Mouse (Mus musculus): Measurements from ENCODE around the gene Armh2. TPM values are rescaled to one million over a fixed set of nuclear protein-coding genes. Genes with fewer than 3 reads are reported as not detected.

Gene Armh2
- total and polyA plus RNA-seq, 3 experiments = 0.19 TPM; not detected in 2

Other genes starting within 250 kb of the Armh2 start
- gene Ripor2, start 159.0 kb upstream of the Armh2 start, total RNA-seq (2012; rRNA removed) = 13.5 and 13.9 TPM in 2 replicates
- 10 to 100 TPM in 1 of 2 experiments, not detected in 1; 18.5 TPM for gene Ripor2, start 159.0 kb upstream of the Armh2 start, polyA plus RNA-seq (2012; ENCODE audit: insufficient read depth in 1 of 2, insufficient read length in 2 of 2, low read depth in 1 of 2, low replicate concordance in 2 of 2, missing spikeins in 1 of 2)
- 119 and 127 TPM in 2 replicates for gene Gmnn, start 20.7 kb downstream of the Armh2 start, total RNA-seq (2012; rRNA removed)
- gene Gmnn, start 20.7 kb downstream of the Armh2 start, polyA plus RNA-seq (2012; ENCODE audit: insufficient read depth in 1 of 2, insufficient read length in 2 of 2, low read depth in 1 of 2, low replicate concordance in 2 of 2, missing spikeins in 1 of 2) = 100 to 1,000 TPM; 129 to 155 TPM
- gene BC005537, start 60.4 kb downstream of the Armh2 start, total RNA-seq (2012; rRNA removed) = 32.7 and 39.5 TPM in 2 replicates
- gene BC005537, start 60.4 kb downstream of the Armh2 start, polyA plus RNA-seq (2012; ENCODE audit: insufficient read depth in 1 of 2, insufficient read length in 2 of 2, low read depth in 1 of 2, low replicate concordance in 2 of 2, missing spikeins in 1 of 2) = 10 to 100 TPM; 48.8 to 62.6 TPM
- 45.7 and 51.8 TPM in 2 replicates for gene Acot13, start 90.3 kb downstream of the Armh2 start, total RNA-seq (2012; rRNA removed)
- gene Acot13, start 90.3 kb downstream of the Armh2 start, polyA plus RNA-seq (2012; ENCODE audit: insufficient read depth in 1 of 2, insufficient read length in 2 of 2, low read depth in 1 of 2, low replicate concordance in 2 of 2, missing spikeins in 1 of 2) = 10 to 100 TPM in 1 of 2 experiments, not detected in 1; 57.3 TPM
- gene Tdp2, start 90.4 kb downstream of the Armh2 start, total RNA-seq (2012; rRNA removed) = 33.1 and 36.9 TPM in 2 replicates
- 10 to 100 TPM in 1 of 2 experiments, not detected in 1; 45.3 TPM for gene Tdp2, start 90.4 kb downstream of the Armh2 start, polyA plus RNA-seq (2012; ENCODE audit: insufficient read depth in 1 of 2, insufficient read length in 2 of 2, low read depth in 1 of 2, low replicate concordance in 2 of 2, missing spikeins in 1 of 2)
- gene D130043K22Rik, start 103.9 kb downstream of the Armh2 start, total RNA-seq (2012; rRNA removed) = not detected in 2 replicates
- gene D130043K22Rik, start 103.9 kb downstream of the Armh2 start, polyA plus RNA-seq (2012; ENCODE audit: insufficient read depth in 1 of 2, insufficient read length in 2 of 2, low read depth in 1 of 2, low replicate concordance in 2 of 2, missing spikeins in 1 of 2) = not detected
- 0.04 and 0.07 TPM in 2 replicates for gene Aldh5a1, start 196.4 kb downstream of the Armh2 start, total RNA-seq (2012; rRNA removed)
- under 1 TPM in 1 of 2 experiments, not detected in 1; 0.15 TPM for gene Aldh5a1, start 196.4 kb downstream of the Armh2 start, polyA plus RNA-seq (2012; ENCODE audit: insufficient read depth in 1 of 2, insufficient read length in 2 of 2, low read depth in 1 of 2, low replicate concordance in 2 of 2, missing spikeins in 1 of 2)
- gene Gpld1, start 201.9 kb downstream of the Armh2 start, total RNA-seq (2012; rRNA removed) = 0.56 and 0.92 TPM in 2 replicates
- under 1 TPM in 1 of 2 experiments, not detected in 1; 0.03 TPM for gene Gpld1, start 201.9 kb downstream of the Armh2 start, polyA plus RNA-seq (2012; ENCODE audit: insufficient read depth in 1 of 2, insufficient read length in 2 of 2, low read depth in 1 of 2, low replicate concordance in 2 of 2, missing spikeins in 1 of 2)